Mouse (Mus musculus) liver, adult 2 months (tissue): ENCODE measurements around the gene Ceacam11.
"Not testable (repeated sequence)": the region's sequence is repeated elsewhere in the genome, so short reads cannot be mapped to it uniquely, and the experiment has no call there.

ENCODE experiments used
- CTCF ChIP-seq: fragments of 200-500 bp; IDR thresholded peaks from 2 replicates; pipeline ENCODE4 v1.5.1; 2011; ENCODE audit warnings: low read depth, low read length, control low read depth
- POLR2A ChIP-seq: fragments of 200-500 bp; IDR thresholded peaks from 2 replicates; pipeline ENCODE4 v1.6.1; 2011; ENCODE audit warnings: low read length, control low read depth; ENCODE audit not compliant: insufficient read depth; ENCODE audit errors: extremely low read depth

DNA sequence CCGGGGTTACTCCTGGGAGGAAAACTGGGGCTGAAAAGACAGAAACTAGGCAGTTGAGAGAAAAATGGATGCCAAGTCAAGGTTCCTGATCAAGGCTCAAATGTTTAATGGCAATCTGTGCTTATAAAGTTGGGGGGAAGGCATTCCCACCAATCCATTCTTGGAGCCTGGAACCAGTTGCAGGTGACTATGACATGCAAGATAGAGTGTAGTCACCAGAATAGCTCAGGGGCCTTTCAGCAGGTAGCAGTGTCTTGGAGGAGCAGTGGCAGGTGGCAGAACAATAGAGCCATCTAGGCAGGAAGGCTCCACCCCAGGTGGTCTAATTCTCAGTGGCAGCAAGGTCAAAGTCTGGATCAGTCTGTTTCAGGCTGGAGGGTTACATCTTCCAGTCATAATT lies 29.2 kb downstream of the Ceacam11 start:
- not testable (repeated sequence) for TF ChIP-seq POLR2A, CTCF
